Mouse (Mus musculus) adipocyte (in vitro differentiated cells): ENCODE measurements around the gene Pde7b.
A peak's percentile ranks its signal among the peaks of the same experiment; 100 is the strongest.

Experiments
- DNase-seq: peaks from one replicate; pipeline ENCODE4 v3.0.0-alpha.2; 2016; ENCODE audit warnings: low spot score

Gene Pde7b

DNA sequence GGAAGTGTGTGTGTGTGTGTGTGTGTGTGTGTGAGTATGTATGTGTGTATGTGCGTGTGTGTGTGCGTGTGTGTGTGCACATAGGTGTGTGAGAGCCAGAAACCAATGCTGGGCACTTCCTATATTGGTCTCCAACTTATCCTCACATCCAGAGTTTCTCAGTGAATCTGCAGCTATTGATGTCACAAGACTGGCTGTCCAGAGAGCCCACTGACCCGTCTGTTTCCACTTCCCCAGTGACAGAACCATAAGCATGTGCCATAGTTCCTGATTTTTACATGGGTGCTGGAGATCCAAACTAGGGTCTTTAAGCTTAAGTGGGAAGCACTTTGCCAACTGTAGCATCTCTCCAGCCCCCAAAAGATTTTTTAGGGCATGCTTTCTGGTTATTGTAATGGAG, 71.6 kb downstream of the Pde7b start:
- DNase-seq: no peak

DNA sequence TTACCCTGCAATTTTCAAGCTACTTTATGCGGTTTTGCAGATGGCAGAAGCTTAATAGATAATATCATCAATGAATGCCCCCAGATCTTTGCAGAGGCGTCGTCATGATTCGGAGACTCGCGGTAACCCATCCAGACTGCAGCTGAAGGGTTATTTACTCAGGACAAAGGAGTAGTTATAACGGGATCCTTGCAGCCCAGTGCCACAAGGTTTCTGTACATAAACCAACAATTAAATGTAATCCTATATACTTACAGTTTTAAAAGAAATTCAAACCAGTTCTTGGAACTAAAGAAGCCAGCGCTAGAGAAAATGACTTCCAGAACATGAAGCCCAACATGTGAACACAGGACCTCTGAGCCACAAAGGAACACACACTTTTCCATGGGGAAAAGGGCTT, 88.5 kb downstream of the Pde7b start:
- DNase-seq: no peak

DNA sequence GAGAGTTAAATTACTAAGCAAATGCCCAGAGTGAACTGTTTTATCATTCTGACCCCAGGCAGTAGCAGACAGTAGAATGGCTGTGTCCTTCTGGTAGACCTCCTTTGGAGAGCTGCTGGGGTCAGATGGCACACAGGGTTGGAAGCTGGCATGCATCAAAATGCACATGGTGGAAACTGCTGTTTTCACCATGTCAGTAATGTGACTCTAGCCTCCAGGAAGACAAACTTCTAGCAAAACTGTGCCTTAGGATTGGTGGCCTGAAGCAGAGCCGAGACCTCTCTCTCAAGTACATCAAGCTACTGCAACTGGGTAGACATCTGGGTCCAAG, 91.8 kb downstream of the Pde7b start:
- DNase-seq: no peak

DNA sequence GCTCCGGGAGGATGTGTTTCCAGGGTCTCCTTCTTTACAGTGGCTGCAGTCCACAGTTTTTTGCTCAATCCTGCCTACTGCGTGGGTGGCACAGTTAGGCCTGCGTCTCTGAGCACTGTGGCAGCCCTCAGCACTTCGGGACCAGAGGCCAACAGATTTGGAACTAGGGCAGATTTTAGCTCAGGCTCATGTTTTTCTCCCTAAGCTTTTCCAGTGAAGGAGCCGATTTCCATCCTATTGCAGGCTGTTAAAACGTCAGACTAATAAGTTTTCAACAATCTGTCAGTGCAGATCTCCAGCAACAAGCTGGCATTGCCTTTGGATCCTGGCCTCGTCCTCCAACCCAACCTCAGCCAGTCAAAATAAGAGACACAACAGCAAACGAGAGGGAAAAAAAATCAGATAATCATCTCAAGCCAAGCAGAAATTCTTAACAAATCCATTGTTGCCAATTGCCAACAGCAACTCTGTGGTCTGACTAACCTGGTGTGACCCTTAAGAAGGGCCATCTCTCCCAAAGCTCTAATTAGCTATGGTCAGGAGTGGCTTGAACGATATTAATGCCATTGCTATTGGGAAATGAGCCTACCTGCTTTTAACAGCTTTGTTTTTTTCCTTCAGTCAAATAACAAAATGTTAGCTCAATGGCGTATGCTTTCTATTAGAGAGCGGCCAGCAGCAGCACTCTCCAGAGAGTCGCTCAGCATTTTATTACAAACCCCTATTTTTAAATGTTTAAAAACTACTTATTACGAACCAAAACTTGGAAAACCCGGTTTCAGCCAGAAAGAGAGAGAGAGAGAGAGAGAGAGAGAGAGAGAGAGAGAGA, 92.4 kb downstream of the Pde7b start:
- no peak for DNase-seq

DNA sequence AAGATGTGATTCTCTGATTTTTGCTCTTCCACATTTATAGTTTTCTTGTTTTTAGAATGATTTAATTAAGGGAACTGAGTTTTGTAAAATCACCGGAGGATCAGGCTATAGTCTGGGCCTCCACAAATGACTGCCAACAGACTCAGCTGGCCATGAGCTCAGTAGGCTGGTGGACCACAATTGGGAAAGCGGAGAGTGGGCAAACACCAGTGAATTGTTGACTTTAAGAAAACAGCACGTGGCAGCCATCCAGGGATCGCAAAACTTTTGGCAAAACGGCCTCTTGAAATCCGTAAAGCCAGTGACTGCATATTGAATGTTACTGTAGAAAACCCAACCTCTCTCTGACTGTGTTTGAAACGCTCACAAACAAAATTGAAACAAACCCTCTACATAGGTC, 94.8 kb downstream of the Pde7b start:
- peak; percentile 11 for DNase-seq

DNA sequence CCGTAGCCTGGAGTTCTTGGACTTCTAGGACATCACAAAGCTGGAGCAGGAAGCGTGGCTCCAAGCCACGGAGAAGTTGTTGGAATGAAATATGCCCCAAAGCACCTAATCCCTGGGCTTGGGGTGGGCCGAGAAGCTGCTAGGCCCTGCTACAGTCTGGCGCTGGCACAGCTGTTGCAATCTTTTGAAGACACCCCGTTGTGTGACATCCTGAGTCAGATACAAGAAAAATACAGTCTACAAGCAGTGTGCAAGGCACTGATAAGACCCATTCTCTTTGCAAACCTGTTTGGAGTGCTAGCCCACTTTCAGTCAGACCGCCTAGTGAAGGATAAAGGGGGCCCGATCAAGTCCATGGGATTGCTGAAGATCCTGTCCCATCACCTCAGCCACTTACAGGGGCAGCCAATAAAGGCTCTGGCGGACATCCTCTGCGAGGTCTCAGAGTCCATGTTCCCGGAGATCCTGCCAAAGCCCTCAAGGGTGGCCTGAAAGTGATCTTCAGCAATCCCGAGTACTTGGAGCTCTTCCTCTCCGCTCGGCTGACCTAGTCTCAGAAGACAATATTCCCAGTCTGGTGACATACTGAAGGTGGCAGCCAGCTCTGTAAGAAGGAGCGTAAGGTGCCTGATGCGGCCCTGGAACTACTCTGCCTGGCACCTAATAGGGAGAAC, 99.0 kb downstream of the Pde7b start:
- no peak for DNase-seq

DNA sequence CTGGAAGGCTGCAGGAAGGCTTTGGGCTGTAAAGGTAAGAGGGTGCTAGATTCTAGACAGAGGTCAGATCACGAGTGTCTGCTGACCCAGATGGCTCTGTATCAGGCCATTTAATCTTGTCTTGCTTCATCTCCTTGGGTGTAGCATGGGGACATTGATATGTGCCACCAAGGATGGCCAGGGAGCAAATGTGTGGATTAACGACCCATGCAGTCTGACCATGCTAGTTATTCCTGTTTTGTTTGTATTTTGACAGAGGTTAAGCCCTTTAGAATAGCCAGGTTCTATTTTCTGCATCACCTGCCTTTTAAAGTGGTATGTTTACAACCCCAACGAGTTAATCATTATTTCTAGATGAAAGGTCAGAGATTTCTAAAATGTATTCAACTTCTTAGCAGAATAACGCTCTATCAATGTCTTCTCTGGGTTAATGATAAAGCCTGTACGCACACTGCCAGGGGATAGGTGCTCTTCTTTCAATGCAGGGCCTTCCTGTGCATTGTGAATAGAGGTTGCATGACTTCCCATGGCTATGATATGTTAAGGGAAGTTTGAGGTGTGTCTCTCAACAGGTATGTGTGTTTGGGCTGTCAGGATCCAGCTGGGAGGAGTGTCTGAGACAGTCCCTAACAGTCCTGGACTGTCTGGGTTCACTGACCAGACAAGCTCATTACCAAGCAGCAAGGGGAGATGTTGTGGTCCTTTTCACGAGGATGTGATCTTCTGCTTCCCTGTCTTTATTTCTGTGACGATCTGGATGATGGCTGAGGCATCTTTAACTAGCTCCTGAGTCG, 103.0 kb downstream of the Pde7b start:
- no peak for DNase-seq

DNA sequence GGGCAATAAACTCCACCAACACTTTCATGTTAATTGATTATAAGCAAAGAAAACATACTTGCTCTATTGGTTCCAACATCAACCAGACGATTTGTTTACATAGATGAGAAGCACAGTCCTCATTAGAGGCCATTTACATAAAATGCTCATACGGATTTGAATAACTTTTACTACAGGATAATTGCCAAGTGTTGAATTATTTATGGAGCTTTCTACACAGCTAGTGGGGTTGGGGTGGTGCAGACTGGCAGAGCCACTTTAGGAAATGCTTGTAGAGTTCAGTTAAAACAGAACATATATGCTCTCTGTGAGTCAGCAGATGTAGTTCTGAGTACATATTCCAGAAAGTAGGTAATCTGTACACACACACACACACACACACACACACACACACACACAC, 118.9 kb downstream of the Pde7b start:
- no peak for DNase-seq

DNA sequence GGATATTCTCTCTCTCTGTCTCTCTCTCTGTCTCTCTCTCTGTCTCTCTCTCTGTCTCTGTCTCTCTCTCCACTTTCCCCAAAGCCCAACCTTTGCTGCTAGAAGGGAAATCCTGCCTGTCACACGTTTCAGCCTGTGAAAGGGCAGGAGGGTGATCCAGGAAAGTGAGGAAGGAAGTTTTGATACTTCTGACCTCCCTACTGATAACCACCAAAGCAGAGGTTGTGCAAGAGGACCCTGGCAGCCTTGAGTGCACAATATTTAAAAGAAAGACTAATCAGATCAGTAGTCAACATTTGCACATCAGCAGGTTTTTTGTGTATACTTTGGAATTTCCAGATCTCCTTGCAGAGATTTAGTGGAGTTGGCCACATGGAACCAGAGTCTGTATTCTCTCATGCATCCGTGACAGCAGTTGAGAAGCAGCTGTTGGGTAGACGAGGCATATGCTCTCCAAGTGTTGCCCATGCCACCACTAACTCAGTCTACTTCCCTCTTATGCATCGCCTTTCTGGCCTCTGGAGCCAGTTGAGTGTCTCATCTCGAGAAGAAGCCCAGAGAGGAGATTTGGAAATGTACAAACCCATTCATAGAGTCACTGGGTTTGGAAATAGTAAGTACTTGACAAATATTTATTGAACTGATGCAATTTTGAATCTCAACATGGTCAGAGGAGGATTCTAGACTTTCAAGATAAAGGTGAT, 129.6 kb downstream of the Pde7b start:
- no peak for DNase-seq

DNA sequence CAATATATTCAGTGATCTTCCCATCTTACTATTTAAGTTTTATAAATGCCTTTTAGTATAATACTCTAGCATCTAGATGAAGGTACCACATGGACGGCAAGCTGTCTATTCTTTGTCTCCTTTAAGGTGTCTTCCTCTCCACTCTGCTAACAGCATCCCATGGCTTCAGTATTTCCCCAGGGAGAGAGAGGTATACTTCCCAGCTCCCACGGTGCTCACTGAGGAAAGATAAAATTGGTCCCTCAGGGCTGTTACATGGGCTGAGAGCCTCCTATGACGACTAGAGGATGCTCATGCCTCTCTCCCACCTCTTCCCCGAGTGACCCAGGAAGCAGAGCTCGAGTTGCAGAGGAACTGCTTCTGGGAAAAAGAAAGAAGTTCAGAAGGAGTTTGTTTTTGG, 130.9 kb downstream of the Pde7b start:
- no peak for DNase-seq

DNA sequence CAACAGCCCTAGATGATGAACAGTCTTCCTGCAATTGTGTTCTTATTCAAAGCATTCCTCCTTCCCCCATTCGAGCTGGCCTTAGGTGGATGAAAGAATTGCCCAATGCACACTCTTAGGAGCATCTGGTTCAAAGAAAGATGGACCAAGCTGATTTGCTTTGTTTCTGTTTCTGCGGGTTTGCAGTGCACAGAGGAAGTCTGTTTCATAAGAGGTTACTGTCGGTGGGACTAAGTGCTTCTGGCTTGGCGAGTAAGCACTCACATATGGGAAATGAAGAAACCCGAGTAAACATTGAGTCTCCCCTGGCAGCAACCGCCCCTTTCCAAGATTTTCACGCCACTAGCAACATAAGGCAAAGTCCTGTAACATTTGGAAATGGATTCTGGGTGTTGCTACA, 134.8 kb downstream of the Pde7b start:
- DNase-seq: no peak

DNA sequence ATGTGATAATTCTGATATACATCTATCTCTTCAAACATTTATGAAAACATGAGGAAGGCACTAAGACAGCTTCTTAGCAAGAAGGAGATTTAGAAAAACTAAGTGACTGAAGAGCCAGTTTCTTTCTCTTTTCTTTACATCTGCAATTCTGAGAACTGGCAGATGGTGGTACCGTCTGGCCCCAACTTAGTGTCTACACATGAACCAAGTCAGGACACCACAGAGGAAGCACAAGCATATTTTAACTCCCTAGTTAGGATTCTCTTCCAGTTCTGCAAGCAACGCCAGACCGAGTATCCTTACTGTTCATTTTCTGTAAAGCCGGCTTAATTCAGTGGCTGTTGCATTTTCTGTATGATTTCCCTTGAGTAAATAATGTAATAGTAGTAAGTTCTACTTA, 138.9 kb downstream of the Pde7b start:
- DNase-seq: no peak

DNA sequence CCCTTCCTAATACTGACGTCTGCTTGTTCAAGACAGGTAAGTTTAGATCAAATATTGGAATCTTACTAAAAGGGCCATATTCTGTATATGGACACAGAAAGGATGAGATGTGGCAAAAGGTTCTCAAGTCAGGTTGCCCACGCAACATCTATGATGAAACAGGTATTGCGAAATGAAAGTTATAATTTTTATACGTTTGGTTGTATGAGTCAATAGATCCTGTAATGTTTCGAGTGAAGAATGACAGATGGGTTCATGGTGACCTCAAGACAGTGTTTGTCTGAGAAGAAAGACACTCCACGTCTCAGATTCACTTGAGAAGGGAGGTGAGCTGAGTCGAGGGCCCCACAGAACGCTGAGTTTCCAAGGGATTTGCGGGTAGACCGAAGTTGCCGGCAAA, 149.9 kb downstream of the Pde7b start:
- no peak for DNase-seq

DNA sequence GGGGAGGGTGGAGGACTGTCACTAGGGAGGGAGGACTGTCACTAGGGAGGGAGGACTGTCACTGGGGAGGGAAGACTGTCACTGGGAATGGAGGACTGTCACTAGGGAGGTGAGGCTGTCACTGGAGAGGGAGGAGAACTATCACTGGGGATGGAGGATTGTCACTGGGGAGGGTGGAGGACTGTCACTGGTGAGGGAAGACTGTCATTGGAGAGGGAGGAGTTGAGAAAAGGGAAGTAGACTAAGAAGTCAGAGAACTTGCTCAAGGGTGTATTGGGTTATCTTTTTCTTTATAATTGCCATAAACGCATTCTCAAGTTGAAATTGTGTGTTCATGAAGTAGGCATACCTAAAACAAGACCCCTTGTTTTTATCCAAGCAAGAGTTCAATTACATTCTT, 150.5 kb downstream of the Pde7b start:
- no peak for DNase-seq

DNA sequence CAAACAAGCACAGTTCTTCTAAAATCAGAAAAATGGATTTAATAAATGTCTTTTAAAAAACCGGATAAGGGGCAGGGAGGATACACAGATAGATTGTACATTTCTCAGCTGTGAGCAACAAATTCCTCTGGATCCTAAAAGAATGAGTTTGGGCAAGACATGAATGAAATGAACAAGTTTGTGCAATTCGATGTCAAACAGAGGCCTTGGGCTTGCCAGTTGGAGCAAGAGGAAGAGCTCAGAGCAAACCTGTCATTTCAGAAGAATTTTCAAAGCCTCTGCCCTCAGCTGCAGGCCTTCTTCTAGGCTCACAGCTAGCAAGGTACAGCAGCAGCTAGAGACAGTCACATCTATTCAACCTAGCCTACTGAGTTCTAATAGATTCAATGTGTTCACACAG, 153.4 kb downstream of the Pde7b start:
- DNase-seq: no peak

DNA sequence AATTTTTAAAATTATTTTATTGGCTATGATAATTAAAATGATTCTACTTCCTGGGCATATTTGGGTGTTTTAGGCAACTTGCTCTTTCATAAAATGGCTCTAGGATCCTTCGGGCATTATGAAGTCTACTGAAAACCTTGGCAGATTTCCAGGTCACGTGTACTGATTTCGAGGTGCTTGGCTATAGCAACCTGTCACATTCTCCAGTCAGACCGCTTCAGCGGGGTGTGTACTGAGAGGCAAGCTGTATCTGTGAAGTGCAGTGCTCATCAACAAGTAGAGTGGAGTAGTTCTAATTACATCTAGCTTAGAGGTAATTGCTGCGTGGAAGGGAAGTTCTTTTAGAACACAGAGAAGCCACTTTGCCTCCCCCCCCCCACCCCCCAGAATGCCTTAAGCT, 156.2 kb downstream of the Pde7b start:
- no peak for DNase-seq

DNA sequence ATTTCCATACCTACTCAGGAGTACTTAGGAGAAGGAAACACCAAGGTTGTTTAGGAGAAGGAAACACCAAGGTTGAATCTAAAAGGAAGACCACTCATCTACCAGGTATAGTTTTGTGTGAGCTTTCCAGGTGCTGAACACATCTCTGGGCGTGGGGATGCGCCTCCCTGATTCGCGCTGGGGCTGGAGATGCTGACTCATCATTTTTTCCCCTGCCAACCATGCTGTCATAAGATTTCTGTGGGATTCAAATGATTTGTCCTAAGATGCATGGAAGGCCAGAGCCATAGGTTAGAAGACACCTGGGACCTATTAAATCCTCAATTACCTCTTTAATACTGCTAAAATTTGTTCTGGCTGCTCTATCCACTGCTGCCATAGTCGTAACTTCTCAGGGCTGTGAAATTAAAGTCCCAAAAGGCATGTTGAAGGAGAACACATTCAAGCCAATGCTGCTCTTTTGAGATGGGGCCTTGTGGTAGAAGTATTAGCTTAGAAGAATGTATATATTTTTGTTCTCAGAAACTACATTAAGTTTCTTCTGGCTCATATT, 157.1 kb downstream of the Pde7b start:
- no peak for DNase-seq

DNA sequence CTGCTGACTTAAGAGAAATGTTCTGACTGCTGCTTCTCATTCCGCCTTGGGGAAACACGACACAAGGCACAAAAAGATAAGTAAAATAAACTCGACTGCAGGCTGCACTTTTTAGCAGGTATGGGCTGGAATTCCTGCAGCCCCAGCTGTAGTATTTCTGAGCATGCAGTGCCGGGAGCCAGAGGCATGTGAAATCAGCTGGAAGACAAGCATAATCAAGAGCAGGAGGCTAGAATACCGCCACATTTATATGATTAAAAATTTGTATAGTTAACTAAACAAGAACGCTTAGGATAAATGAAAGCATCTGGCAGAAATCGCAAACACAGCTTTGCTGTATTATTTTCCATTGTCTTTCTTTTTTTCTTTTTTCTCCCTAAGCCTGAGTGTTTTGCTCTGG, 168.4 kb downstream of the Pde7b start:
- no peak for DNase-seq

DNA sequence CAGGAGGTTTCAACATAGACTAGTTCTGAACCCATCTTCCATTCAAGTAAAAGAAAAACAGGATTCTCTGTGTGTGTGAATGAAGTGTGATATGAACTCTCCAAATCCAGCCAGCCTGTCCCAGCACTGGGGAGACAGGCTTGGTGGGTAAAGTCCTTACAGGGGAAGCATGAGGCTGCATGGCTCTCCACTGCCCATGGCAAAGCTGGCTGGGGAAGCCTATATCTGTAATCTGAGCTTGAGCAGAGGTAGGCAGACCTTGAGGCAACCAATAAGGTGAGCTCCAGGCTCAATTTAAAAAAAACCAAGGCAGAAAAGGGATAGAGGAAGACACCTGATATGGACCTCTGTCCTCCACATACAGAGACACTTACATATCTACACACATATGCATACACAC, 173.5 kb downstream of the Pde7b start:
- DNase-seq: no peak

DNA sequence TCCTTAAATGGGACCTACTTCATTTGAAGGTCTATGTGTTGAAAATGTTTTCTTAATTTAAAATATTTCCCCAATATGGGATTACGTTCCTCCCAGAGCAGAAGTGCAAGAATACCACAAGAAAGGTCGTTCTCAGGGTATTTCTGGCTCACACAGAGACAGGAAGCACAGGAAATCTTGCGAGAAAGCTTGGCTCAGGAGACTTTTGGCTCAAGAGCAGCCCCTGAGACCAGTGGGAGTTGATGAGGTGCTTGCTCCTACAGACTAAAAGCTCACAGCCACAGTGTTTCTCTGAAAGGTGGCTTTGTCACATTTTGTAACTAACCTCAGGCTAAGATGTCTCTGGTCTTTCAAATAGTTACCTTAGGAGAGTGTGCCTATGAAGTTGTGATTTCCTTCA, 174.1 kb downstream of the Pde7b start:
- DNase-seq: no peak

DNA sequence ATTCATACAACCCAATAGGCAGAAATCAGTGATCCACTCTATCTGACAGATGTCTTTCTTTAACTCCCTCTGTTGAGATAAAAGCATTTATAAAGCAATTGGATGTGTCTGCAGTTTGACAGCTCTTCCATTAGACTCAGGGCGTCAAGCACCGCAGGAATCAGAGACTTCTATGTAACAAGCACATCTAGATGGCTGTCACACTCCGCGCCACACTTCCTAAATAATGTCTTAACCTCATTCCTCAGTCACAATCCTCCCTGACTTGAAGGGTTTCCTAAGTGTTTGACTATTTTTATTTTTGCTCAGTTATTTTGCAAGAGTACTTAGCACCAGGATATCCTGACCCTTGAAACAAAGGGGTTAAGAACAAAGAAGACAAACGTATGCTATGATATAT, 174.7 kb downstream of the Pde7b start:
- DNase-seq: no peak
